ENCODE assay signal across 24 mouse cellular contexts in genomic region chr1:37380913-37381312, GRCm38 (mm10).
"Had no signal": no experiment of that assay in that cellular context is flagged by ENCODE, and none has a peak within 500 bp of the region (broad histone marks: within the 10 kb centered on the region; RNA-seq: fewer than 3 reads in every experiment).

No protein-coding gene starts in this region.

- H3K36me3 ChIP-seq: intestine, embryonic 15.5 days had no signal

- H3K4me1 ChIP-seq: hindbrain, embryonic 10.5 days; hindbrain, embryonic 12.5 days; intestine, embryonic 15.5 days; limb, embryonic 12.5 days had no signal

- H3K27ac ChIP-seq: gastrocnemius, adult 2 months; heart, embryonic 10.5 days; hindbrain, embryonic 10.5 days; hindbrain, embryonic 12.5 days; hindbrain, embryonic 14.5 days; intestine, embryonic 15.5 days; layer of hippocampus, adult 2 months; left cerebral cortex, adult 2 months; limb, embryonic 10.5 days; limb, embryonic 12.5 days had no signal

- H3K4me3 ChIP-seq: gastrocnemius, adult 2 months; heart, embryonic 10.5 days; heart, embryonic 12.5 days; hindbrain, embryonic 10.5 days; hindbrain, embryonic 12.5 days; intestine, embryonic 15.5 days; layer of hippocampus, adult 2 months; left cerebral cortex, adult 2 months; limb, embryonic 10.5 days; limb, embryonic 12.5 days had no signal

- H3K4me2 ChIP-seq: heart, embryonic 12.5 days; hindbrain, embryonic 12.5 days; hindbrain, embryonic 14.5 days; intestine, embryonic 15.5 days; limb, embryonic 12.5 days had no signal

- DNase-seq: gastrocnemius, adult 2 months; gastrocnemius, postnatal 10 days; gastrocnemius, postnatal 25 days; heart, adult 18-20 months; heart, postnatal 10 days; heart, postnatal 4 days; kidney, adult 18-20 months; kidney, adult 8-10 months; kidney, postnatal 10 days; kidney, postnatal 25 days; kidney, postnatal 4 days had no signal

- H3K9ac ChIP-seq: heart, embryonic 12.5 days; hindbrain, embryonic 12.5 days; hindbrain, embryonic 14.5 days; intestine, embryonic 15.5 days; limb, embryonic 12.5 days had no signal

- H3K27me3 ChIP-seq: heart, embryonic 12.5 days; hindbrain, embryonic 12.5 days; intestine, embryonic 15.5 days; limb, embryonic 12.5 days had no signal

- ATAC-seq: hindbrain, embryonic 16.5 days; inflammation-experienced regulatory T-cells, adult 6 months; intestine, embryonic 15.5 days; intestine, postnatal 0 days had no signal

- H3K9me3 ChIP-seq: heart, embryonic 10.5 days; heart, embryonic 12.5 days; hindbrain, embryonic 10.5 days; hindbrain, embryonic 12.5 days; intestine, embryonic 15.5 days; limb, embryonic 10.5 days; limb, embryonic 12.5 days had no signal
